Mouse (Mus musculus) limb, embryonic 13.5 days (tissue): ENCODE measurements around the gene Mcrip1. TPM values are rescaled to one million over a fixed set of nuclear protein-coding genes. Genes with fewer than 3 reads are reported as not detected.
"Not testable (repeated sequence)": the region's sequence is repeated elsewhere in the genome, so short reads cannot be mapped to it uniquely, and the experiment has no call there.

ENCODE experiments used
- ATAC-seq: fragments of 200-750 bp; cut with Nextera tagmentation; 2 replicates; pipeline ENCODE4 v1.8.0; 2017; ENCODE audit warnings: low read depth, moderate number of reproducible peaks, moderate TSS enrichment; ENCODE audit not compliant: low FRiP score
- H3K27ac ChIP-seq: fragments of 300-500 bp; sonication (generic); 2 replicates; pipeline ENCODE4 v1.5.1; 2015; ENCODE audit warnings: inconsistent platforms, mild to moderate bottlenecking, moderate library complexity
- H3K27me3 ChIP-seq: fragments of 300-500 bp; sonication (generic); 2 replicates; pipeline ENCODE4 v1.6.1; 2015; ENCODE audit warnings: mild to moderate bottlenecking, inconsistent platforms
- H3K36me3 ChIP-seq: fragments of 300-500 bp; sonication (generic); 2 replicates; pipeline ENCODE4 v1.6.1; 2015; ENCODE audit warnings: inconsistent platforms, mild to moderate bottlenecking, moderate library complexity
- H3K4me1 ChIP-seq: fragments of 300-500 bp; sonication (generic); 2 replicates; pipeline ENCODE4 v1.6.1; 2015; ENCODE audit warnings: inconsistent platforms
- H3K4me2 ChIP-seq: fragments of 300-500 bp; sonication (generic); replicated peaks from 2 replicates; pipeline ENCODE4 v1.6.1; 2015; ENCODE audit warnings: inconsistent platforms, mild to moderate bottlenecking, moderate library complexity
- H3K4me3 ChIP-seq: fragments of 300-500 bp; sonication (generic); 2 replicates; pipeline ENCODE4 v1.5.1; 2015; ENCODE audit warnings: moderate library complexity, mild to moderate bottlenecking, inconsistent platforms
- H3K9ac ChIP-seq: fragments of 300-500 bp; sonication (generic); 2 replicates; pipeline ENCODE4 v1.6.1; 2015; ENCODE audit warnings: mild to moderate bottlenecking, inconsistent platforms
- H3K9me3 ChIP-seq: fragments of 300-500 bp; sonication (generic); 2 replicates; pipeline ENCODE4 v1.6.1; 2016; ENCODE audit warnings: inconsistent platforms
- WGBS: fragments of 180-500 bp; shearing (Covaris S2); methylation state at CpG from one replicate; pipeline ENCODE4 v1.1.7; 2015; 5-methylcytosine and 5-hydroxymethylcytosine counted together
- polyA plus RNA-seq: library from polyadenylated mRNA; unstranded; fragments of >200 nt; fragmentation: Nextera tagmentation; extraction: Ambion mirVana; gene quantifications from 2 replicates; pipeline ENCODE4 v1.2.1, GENCODE M21; 2015

The Mcrip1 gene
- 245 TPM in 2 replicates for polyA plus RNA-seq

GRCm38 (mm10) chr11:120549168-120549945, at the start of gene Mcrip1:
Mcrip1 (minus strand) TSS chr11:120549727.
- Histone ChIP-seq H3K27me3 (no peaks in the 10 kb centered on the region), H3K4me2 (peak within 1 kb of the TSS; percentile 95), H3K36me3 (peaks cover 18% of the 10 kb centered on the region), H3K9me3 (no peaks in the 10 kb centered on the region), H3K4me1 (peaks cover 27% of the 10 kb centered on the region), H3K27ac (peak within 1 kb of the TSS; percentile 87), H3K4me3 (peak within 1 kb of the TSS; percentile 98), H3K9ac (peak within 1 kb of the TSS; percentile 98)
- peak; percentile 79 for ATAC-seq
- under 1% methylated on average over 63 of the region's 87 CpGs for WGBS

GRCm38 (mm10) chr11:120598990-120599549, 49.5 kb upstream of the Mcrip1 start:
- no peaks in the 10 kb centered on the region for H3K9me3 ChIP-seq

GRCm38 (mm10) chr11:120598283-120598989, 48.9 kb upstream of the Mcrip1 start, which contains the start of the genes Alyref and Anapc11:
Alyref (minus strand) TSS chr11:120598365.
Anapc11 (plus strand) TSS chr11:120598421.
- peak; percentile 98 for ATAC-seq
- H3K4me3 ChIP-seq = peak within 1 kb of the TSS; percentile 92
- no peaks in the 10 kb centered on the region for H3K27me3 ChIP-seq
- H3K9ac ChIP-seq = peak within 1 kb of the TSS; percentile 99
- no peaks in the 10 kb centered on the region for H3K9me3 ChIP-seq
- peaks cover 28% of the 10 kb centered on the region for H3K4me1 ChIP-seq
- H3K27ac ChIP-seq = peak within 1 kb of the TSS; percentile 93
- H3K36me3 ChIP-seq = peaks cover 70% of the 10 kb centered on the region
- WGBS = under 1% methylated on average over 85 of the region's 88 CpGs
- peak within 1 kb of the TSS; percentile 93 for H3K4me2 ChIP-seq

More at GRCm38 (mm10) chr11:120598990-120599549, 49.5 kb upstream of the Mcrip1 start:
- ATAC-seq = no peak
- peaks cover 28% of the 10 kb centered on the region for H3K4me1 ChIP-seq
- peak overlapping the region; percentile 87; the same call in 1 of the 2 replicates for H3K27ac ChIP-seq
- peak overlapping the region; percentile 92 for H3K4me3 ChIP-seq
- peak overlapping the region; percentile 93 for H3K4me2 ChIP-seq
- no peaks in the 10 kb centered on the region for H3K27me3 ChIP-seq
- H3K9ac ChIP-seq = peak overlapping the region; percentile 76
- peaks cover 70% of the 10 kb centered on the region for H3K36me3 ChIP-seq
- 42% methylated on average over 17 of the region's 17 CpGs for WGBS

GRCm38 (mm10) chr11:120597240-120598235, 48.0 kb upstream of the Mcrip1 start:
- Histone ChIP-seq H3K4me3 (peak overlapping the region; percentile 92), H3K4me2 (peak overlapping the region; percentile 93), H3K9ac (peak overlapping the region; percentile 99), H3K4me1 (peaks cover 28% of the 10 kb centered on the region), H3K9me3 (no peaks in the 10 kb centered on the region), H3K27ac (peak overlapping the region; percentile 93), H3K36me3 (peaks cover 70% of the 10 kb centered on the region), H3K27me3 (no peaks in the 10 kb centered on the region)
- WGBS = 4% methylated on average over 90 of the region's 99 CpGs
- ATAC-seq = peak; percentile 49

- Histone ChIP-seq H3K4me2 (no peak overlapping the region), H3K9ac (no peak overlapping the region), H3K4me3 (no peak overlapping the region), H3K4me1 (no peaks in the 10 kb centered on the region), H3K9me3 (peaks cover 6% of the 10 kb centered on the region; the same call in 1 of the 2 replicates), H3K27me3 (no peaks in the 10 kb centered on the region), H3K27ac (no peak overlapping the region), H3K36me3 (peaks cover 95% of the 10 kb centered on the region)
- WGBS = 95% methylated on average over 6 of the region's 6 CpGs
- no peak for ATAC-seq
Measured at GRCm38 (mm10) chr11:120588531-120588930, 39.0 kb upstream of the Mcrip1 start.

- Histone ChIP-seq H3K27me3 (no peaks in the 10 kb centered on the region), H3K27ac (no peak overlapping the region), H3K9ac (no peak overlapping the region), H3K36me3 (peaks cover 62% of the 10 kb centered on the region), H3K4me1 (peaks cover 24% of the 10 kb centered on the region), H3K9me3 (peaks cover 6% of the 10 kb centered on the region; the same call in 1 of the 2 replicates), H3K4me3 (no peak overlapping the region), H3K4me2 (no peak overlapping the region)
- WGBS = 93% methylated on average over 1 of the region's 1 CpGs
- ATAC-seq = no peak
Measured at GRCm38 (mm10) chr11:120583937-120584336, 34.4 kb upstream of the Mcrip1 start.

- peaks cover 62% of the 10 kb centered on the region for H3K36me3 ChIP-seq
- not testable (repeated sequence) for H3K4me3 ChIP-seq, H3K4me2 ChIP-seq, H3K27ac ChIP-seq, H3K9me3 ChIP-seq, H3K27me3 ChIP-seq, ATAC-seq, H3K9ac ChIP-seq
- H3K4me1 ChIP-seq = peaks cover 24% of the 10 kb centered on the region
- 87% methylated on average over 2 of the region's 2 CpGs for WGBS
Measured at GRCm38 (mm10) chr11:120582982-120583293, 33.4 kb upstream of the Mcrip1 start.

GRCm38 (mm10) chr11:120582268-120582981, 32.9 kb upstream of the Mcrip1 start:
- Histone ChIP-seq H3K36me3 (peaks cover 62% of the 10 kb centered on the region), H3K4me1 (peaks cover 24% of the 10 kb centered on the region), H3K4me2 (peak overlapping the region; percentile 98), H3K9ac (peak overlapping the region; percentile 93), H3K4me3 (peak overlapping the region; percentile 69), H3K9me3 (peaks cover 6% of the 10 kb centered on the region; the same call in 1 of the 2 replicates), H3K27ac (peak overlapping the region; percentile 92), H3K27me3 (no peaks in the 10 kb centered on the region)
- 61% methylated on average over 8 of the region's 8 CpGs for WGBS
- 0 out of 2 replicates have a peak, but pooled peaks have one; percentile 3 for ATAC-seq

- Histone ChIP-seq H3K36me3 (peaks cover 63% of the 10 kb centered on the region), H3K4me3 (peak within 1 kb of the TSS; percentile 69), H3K27me3 (no peaks in the 10 kb centered on the region), H3K4me1 (peaks cover 24% of the 10 kb centered on the region), H3K4me2 (peak within 1 kb of the TSS; percentile 98), H3K9me3 (peaks cover 6% of the 10 kb centered on the region; the same call in 1 of the 2 replicates), H3K9ac (peak within 1 kb of the TSS; percentile 93), H3K27ac (peak within 1 kb of the TSS; percentile 92)
- WGBS = 5% methylated on average over 57 of the region's 75 CpGs
- ATAC-seq = peak; percentile 55
Measured at GRCm38 (mm10) chr11:120581490-120582267, 32.2 kb upstream of the Mcrip1 start, which contains the start of gene Arhgdia. Arhgdia (minus strand) TSS chr11:120581624.

GRCm38 (mm10) chr11:120580871-120581331, 31.4 kb upstream of the Mcrip1 start:
- peaks cover 57% of the 10 kb centered on the region for H3K36me3 ChIP-seq
- H3K4me1 ChIP-seq = peaks cover 24% of the 10 kb centered on the region
- H3K4me2 ChIP-seq = peak overlapping the region; percentile 98
- peak overlapping the region; percentile 69 for H3K4me3 ChIP-seq
- H3K9ac ChIP-seq = peak overlapping the region; percentile 93
- H3K27me3 ChIP-seq = no peaks in the 10 kb centered on the region
- WGBS = under 1% methylated on average over 36 of the region's 44 CpGs
- ATAC-seq = peak; percentile 26; the same call in 1 of the 2 replicates
- H3K27ac ChIP-seq = peak overlapping the region; percentile 92
- H3K9me3 ChIP-seq = peaks cover 6% of the 10 kb centered on the region; the same call in 1 of the 2 replicates
